Mouse (Mus musculus) kidney, adult 2 months (tissue): Measurements from ENCODE around the gene Fam84b. TPM values are rescaled to one million over a fixed set of nuclear protein-coding genes. Genes with fewer than 3 reads are reported as not detected.

Experiments
- DNase-seq: peaks from one replicate; pipeline ENCODE4 v3.0.0; 2021
- H3K27ac ChIP-seq: fragments of 200-500 bp; 2 replicates; pipeline ENCODE4 v1.5.1; 2012; ENCODE audit warnings: low read depth, low read length, control low read depth, inconsistent platforms; ENCODE audit not compliant: insufficient read depth
- H3K27me3 ChIP-seq: fragments of 200-500 bp; replicated peaks from 2 replicates; pipeline ENCODE4 v1.6.1; 2012; ENCODE audit warnings: mild to moderate bottlenecking, moderate library complexity, low read length, inconsistent platforms; ENCODE audit not compliant: control insufficient read depth, insufficient read depth
- H3K36me3 ChIP-seq: fragments of 200-500 bp; 2 replicates; pipeline ENCODE4 v1.6.1; 2012; ENCODE audit warnings: mild to moderate bottlenecking, moderate library complexity, low read length, inconsistent platforms; ENCODE audit not compliant: control insufficient read depth, insufficient read depth
- H3K4me1 ChIP-seq: fragments of 200-500 bp; 2 replicates; pipeline ENCODE4 v1.6.1; 2011; ENCODE audit warnings: low read length; ENCODE audit not compliant: control insufficient read depth, insufficient read depth
- H3K4me3 ChIP-seq: fragments of 200-500 bp; 2 replicates; pipeline ENCODE4 v1.5.1; 2011; ENCODE audit warnings: mild to moderate bottlenecking, low read depth, low read length, control low read depth; ENCODE audit not compliant: insufficient read depth
- CTCF ChIP-seq: fragments of 200-500 bp; conservative IDR thresholded peaks from 2 replicates; pipeline ENCODE4 v1.5.1; 2011; ENCODE audit warnings: low read depth, mild to moderate bottlenecking, control low read depth, low read length, moderate library complexity, mixed read lengths; ENCODE audit not compliant: insufficient read depth, insufficient read length
- POLR2A ChIP-seq: fragments of 200-500 bp; IDR thresholded peaks from one replicate; pipeline ENCODE4 v1.6.1; 2011; ENCODE audit warnings: low read depth, low read length, control low read depth
- WGBS: fragments of 180-500 bp; shearing (Covaris S2); methylation state at CpG from one replicate; pipeline ENCODE4 v1.1.7; 2018; 5-methylcytosine and 5-hydroxymethylcytosine counted together
- polyA plus RNA-seq: library from polyadenylated mRNA; depleted of rRNA; stranded (reverse); fragments of >200 nt; gene quantifications from 2 replicates; pipeline ENCODE4 v1.2.3, GENCODE M21; 2012; rRNA removed

Fam84b gene
- polyA plus RNA-seq, 1 experiment = 18.1 TPM

DNA sequence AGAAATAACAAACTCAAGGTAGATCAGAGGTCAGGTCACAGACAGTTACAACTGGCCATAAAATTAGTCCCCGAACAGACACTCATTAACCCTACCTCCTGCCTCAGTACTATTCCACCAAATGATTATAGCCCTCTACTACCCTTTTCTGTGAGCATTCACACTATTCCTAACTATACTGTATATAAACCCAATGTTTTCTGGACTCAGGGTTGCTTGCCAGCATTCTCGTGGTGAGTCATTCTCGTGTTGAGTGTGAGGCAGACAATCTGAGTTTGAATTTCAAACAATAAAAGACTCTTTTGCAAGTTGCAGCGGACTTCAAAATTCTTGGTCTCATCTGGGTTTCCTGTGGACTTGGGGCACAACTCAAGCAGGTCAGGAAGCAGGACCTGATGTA, 74.5 kb downstream of the Fam84b start:
- TF ChIP-seq CTCF (no peak), POLR2A (no peak)
- no peak for DNase-seq
- H3K27ac ChIP-seq = no peak overlapping the region
- H3K4me3 ChIP-seq = no peak overlapping the region
- WGBS = 65% methylated on average over 4 of the region's 4 CpGs
- H3K36me3 ChIP-seq = no peaks in the 10 kb centered on the region
- H3K4me1 ChIP-seq = peaks cover 6% of the 10 kb centered on the region; the same call in 1 of the 2 replicates
- no peaks in the 10 kb centered on the region for H3K27me3 ChIP-seq

Other genes starting within 250 kb of the Fam84b start
- not detected in 2 replicates for gene A1bg, start 69.2 kb upstream of the Fam84b start, polyA plus RNA-seq